Mouse (Mus musculus) mesoderm, embryonic 11.5 days (tissue): ENCODE results near the gene Cntn4.
A peak's percentile ranks its signal among the peaks of the same experiment; 100 is the strongest.
"Not testable (repeated sequence)": the region's sequence is repeated elsewhere in the genome, so short reads cannot be mapped to it uniquely, and the experiment has no call there.

Experiments
- DNase-seq: peaks from one replicate; pipeline ENCODE4 v3.0.0-alpha.2; 2012; ENCODE audit warnings: low read depth, low spot score

Cntn4 gene

GRCm38 (mm10) chr6:106328987-106329386 lies 651.5 kb downstream of the Cntn4 start:
- DNase-seq, result no peak

- DNase-seq, result no peak
Observed at GRCm38 (mm10) chr6:106329636-106330035, 652.2 kb downstream of the Cntn4 start.

GRCm38 (mm10) chr6:106332466-106332865 lies 655.0 kb downstream of the Cntn4 start:
- DNase-seq, result no peak

GRCm38 (mm10) chr6:106332933-106333332 lies 655.5 kb downstream of the Cntn4 start:
- DNase-seq, result no peak

GRCm38 (mm10) chr6:106335066-106335465 lies 657.6 kb downstream of the Cntn4 start:
- DNase-seq, result no peak

DNA sequence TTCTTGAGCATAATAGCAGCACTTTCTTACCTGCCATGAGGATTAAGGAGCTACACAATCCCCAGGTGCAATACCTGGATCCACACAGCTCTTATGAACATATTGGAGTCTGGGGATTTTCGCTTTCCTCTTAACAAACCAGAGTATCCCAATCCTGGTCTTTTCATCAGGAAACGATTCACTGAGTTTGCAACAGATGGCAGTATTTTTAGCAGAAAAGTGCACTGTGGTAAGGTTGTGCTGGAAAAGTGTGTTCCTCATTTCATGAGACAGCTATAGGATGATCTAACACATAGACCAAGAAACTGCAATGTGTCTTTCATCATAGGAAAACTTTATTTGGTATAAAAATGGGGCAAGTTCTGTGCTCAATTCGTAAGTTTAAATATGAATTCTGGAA lies 659.3 kb downstream of the Cntn4 start:
- no peak for DNase-seq

DNA sequence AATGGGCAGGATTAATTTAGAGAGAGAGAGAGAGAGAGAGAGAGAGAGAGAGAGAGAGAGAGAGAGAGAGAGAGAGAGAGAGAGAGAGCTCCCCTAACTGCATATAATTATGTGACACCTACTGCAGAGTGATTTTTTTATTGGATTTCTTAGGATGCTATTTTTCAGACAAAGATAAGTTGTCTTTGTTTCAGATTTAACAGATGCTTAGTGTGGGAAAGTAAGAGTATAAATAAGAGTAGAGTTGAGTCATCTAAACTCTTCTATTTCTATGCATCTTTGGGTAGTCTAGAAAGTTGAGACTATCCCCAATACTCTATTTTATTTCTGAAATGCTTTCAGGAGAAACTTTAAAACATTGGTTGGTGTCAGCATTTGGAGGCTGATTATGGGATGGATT lies 660.4 kb downstream of the Cntn4 start:
- DNase-seq, result no peak

DNA sequence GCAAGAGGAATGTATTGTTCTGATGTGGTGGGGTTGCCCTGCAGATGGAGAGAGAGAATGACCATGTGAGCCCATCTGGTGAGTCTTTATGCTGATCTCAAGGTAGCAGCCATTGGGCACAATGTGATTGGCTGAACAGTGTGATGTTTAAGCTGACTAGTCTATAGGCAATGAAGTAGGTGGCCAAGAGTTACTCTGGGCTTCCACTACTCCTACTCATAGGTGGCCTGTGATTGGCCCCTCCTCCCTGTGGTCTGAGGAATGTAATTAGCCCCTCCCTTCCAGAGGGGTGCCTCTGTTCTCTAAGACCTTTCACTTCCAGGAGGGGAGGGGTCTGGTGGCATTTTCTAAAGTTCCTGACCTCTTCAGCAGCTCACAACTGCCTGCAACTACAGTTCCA lies 663.7 kb downstream of the Cntn4 start:
- DNase-seq, result no peak

DNA sequence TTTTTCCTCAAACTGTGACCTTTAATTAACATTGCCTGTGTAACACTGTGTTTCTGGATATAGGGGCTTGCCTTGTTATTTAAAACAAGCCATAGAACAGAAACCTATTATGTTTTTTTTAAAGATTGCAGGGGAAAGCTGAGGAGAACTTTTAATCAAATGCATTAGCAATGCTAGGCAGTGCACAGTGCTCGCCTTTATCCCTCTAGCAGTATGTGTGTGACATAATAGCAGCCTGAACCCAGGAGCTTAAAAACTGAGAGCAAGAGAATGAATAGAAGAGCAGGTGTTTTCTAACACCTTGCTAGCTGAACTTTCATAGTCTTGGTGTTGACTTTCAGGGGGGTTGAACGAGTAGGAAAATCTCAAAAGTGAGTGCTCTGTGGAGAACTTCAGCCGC lies 672.6 kb downstream of the Cntn4 start:
- no peak for DNase-seq

- DNase-seq, result no peak
Observed at GRCm38 (mm10) chr6:106351389-106351788, 673.9 kb downstream of the Cntn4 start.

- not testable (repeated sequence) for DNase-seq
Observed at GRCm38 (mm10) chr6:106358801-106359200, 681.3 kb downstream of the Cntn4 start.

DNA sequence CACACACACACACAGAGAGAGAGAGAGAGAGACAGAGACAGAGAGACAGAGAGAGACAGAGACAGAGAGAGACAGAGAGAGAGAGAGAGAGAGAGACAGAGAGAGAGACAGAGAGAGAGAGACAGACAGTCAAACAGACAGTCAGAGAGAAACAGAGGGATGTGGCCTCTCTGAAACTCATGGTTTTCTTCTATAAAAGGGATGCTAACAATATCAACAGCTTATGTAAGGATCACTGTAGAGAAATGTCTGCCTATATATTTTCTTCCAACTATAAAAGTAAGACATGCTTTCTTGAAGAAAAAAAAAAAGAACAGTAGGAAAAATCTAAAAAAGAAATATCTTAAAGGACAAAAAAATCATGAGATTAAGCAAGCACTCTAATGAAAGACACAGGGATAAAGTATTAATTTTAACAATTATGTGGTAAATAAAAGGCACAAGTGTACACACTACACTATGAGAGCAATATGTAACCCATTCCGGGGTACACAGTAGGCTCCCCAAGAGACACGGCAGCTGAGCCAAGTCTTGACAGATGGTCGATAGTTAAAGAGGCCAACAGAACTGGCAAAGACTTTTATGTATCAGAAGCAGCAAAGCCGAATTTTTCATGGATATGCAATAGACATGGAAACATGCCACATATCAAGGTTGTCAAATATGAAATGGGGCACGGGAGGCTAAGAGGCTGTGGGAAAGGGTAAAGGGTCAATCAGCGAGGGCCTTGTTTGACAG lies 704.0 kb downstream of the Cntn4 start:
- no peak for DNase-seq

DNA sequence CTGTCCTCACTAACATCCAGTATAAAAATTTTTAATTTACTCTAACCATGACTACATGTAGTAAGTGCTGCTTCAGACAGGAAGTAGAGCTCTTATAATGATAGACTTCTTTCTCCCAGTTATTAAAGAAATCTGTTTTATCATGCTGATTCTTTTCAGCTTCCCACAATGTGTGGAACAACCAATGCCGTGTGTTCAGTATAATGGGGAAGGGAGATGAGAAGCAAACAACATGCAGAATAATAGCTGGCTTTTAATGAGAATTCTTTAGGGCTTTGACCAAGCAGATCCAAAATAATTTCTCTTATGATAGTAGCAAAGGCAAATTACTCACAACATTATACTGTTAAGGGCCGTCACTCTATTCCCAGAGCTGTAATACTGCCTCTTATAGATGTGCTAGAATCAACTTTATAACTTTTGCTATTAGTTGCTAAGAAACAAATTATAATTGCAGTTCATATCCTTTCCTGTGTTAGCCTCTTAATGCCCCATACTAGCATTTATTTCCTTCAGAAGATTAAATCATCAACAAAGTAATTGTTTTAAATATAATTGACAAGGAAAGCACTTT lies 710.5 kb downstream of the Cntn4 start:
- no peak for DNase-seq

- no peak for DNase-seq
Observed at GRCm38 (mm10) chr6:106408014-106408413, 730.6 kb downstream of the Cntn4 start.

GRCm38 (mm10) chr6:106408634-106409033 lies 731.2 kb downstream of the Cntn4 start:
- DNase-seq, result no peak

- no peak for DNase-seq
Observed at GRCm38 (mm10) chr6:106422947-106423346, 745.5 kb downstream of the Cntn4 start.

GRCm38 (mm10) chr6:106423471-106423870 lies 746.0 kb downstream of the Cntn4 start:
- DNase-seq, result no peak

GRCm38 (mm10) chr6:106426615-106427014 lies 749.2 kb downstream of the Cntn4 start:
- DNase-seq, result no peak

DNA sequence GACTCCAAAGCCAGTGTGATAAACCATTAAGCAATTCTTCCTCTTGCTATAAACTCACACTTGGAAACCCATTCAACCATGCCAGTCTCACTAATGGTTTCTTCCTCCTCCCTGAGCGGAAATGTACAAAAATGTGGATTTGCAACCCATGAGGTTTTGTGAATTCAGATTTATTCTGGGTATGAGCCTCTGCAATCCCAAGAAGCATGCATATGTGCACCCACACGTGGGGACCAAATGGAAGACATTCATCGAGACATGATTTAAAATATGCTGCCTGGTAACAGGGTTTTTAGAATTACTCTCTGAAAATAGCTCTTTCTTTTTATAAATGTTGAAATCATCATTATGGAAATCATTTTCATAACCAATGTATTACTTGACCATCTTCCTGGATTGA lies 754.0 kb downstream of the Cntn4 start:
- no peak for DNase-seq

- DNase-seq, result no peak
Observed at GRCm38 (mm10) chr6:106440786-106441185, 763.3 kb downstream of the Cntn4 start.

DNA sequence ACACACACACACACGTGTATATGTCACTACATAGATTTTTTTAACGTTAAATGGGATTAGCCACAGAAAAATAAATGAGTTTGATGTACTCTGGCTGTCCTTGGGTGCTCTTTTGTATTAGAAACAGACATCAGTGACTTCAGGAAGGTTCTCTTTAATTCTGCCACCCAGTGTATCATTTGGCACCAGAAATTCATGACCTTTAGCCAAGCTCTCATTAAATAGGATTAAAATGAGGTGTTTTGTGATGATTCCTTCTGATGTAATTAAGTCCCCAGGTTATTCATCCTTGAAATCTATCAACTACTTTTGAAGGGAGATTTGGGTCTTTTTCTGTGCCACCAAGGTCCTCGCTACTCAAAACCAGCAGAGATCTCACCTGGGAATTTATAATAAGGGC lies 763.8 kb downstream of the Cntn4 start:
- no peak for DNase-seq

DNA sequence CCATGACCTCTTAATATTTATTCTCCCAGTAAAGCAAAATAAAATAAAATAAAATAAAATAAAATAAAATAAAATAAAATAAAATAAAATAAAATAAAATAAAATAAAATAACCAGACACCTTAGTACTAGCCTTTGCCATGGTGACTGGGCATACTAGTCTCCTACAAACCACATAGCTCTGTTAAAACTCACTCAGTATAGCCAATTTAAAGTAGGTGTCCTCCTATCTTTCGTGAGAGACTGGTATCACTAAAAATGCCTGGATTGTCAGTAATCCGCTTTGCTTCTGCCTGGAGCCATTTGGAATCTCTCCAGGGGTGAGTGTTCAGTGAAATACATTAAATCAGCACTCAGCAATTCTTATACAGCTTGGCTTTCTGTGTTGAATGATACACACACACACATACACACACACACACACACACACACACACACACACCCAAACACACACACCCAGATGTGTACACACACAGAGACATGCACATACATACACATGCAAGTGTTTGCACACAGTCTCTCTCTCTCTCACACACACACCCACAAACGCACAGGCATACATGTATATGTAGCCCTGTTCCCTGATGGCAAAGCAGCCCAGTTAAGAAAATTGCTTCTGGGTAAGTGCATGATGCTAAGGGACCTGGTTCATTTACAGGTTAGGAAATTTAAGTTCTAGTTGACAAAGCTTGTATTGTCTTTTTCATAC lies 776.8 kb downstream of the Cntn4 start:
- DNase-seq, result no peak

GRCm38 (mm10) chr6:106455616-106456015 lies 778.2 kb downstream of the Cntn4 start:
- peak; percentile 21 for DNase-seq
